Mouse (Mus musculus) olfactory bulb, adult 2 months (tissue): Measurements from ENCODE around the gene Muc16. TPM values are rescaled to one million over a fixed set of nuclear protein-coding genes. Genes with fewer than 3 reads are reported as not detected.

Source experiments
- H3K27ac ChIP-seq: fragments of 200-500 bp; 2 replicates; pipeline ENCODE4 v1.5.1; 2012; ENCODE audit warnings: low read depth, low read length; ENCODE audit not compliant: insufficient read depth
- H3K4me1 ChIP-seq: fragments of 200-500 bp; 2 replicates; pipeline ENCODE4 v1.6.1; 2012; ENCODE audit warnings: low read length; ENCODE audit not compliant: control insufficient read depth, insufficient read depth
- H3K4me3 ChIP-seq: fragments of 200-500 bp; 2 replicates; pipeline ENCODE4 v1.5.1; 2012; ENCODE audit warnings: mild to moderate bottlenecking, low read depth, low read length, moderate library complexity; ENCODE audit not compliant: insufficient read depth
- CTCF ChIP-seq: fragments of 200-500 bp; IDR thresholded peaks from 2 replicates; pipeline ENCODE4 v1.5.1; 2012; ENCODE audit warnings: low read depth, mild to moderate bottlenecking, low read length, moderate library complexity; ENCODE audit not compliant: insufficient read depth
- POLR2A ChIP-seq: fragments of 200-500 bp; IDR thresholded peaks from 2 replicates; pipeline ENCODE4 v1.6.1; 2012; ENCODE audit warnings: mild to moderate bottlenecking, low read depth, low read length, moderate library complexity; ENCODE audit not compliant: insufficient read depth
- WGBS: fragments of 180-500 bp; shearing (Covaris S2); methylation state at CpG from one replicate; pipeline ENCODE4 v1.1.7; 2018; 5-methylcytosine and 5-hydroxymethylcytosine counted together
- polyA plus RNA-seq: library from polyadenylated mRNA; stranded (reverse); fragments of >200 nt; gene quantifications from 2 replicates; pipeline ENCODE4 v1.2.4, GENCODE M21; 2012; ENCODE audit warnings: low replicate concordance; ENCODE audit not compliant: missing spikeins, insufficient read depth, insufficient read length

The Muc16 gene
- polyA plus RNA-seq, 1 experiment = not detected

DNA sequence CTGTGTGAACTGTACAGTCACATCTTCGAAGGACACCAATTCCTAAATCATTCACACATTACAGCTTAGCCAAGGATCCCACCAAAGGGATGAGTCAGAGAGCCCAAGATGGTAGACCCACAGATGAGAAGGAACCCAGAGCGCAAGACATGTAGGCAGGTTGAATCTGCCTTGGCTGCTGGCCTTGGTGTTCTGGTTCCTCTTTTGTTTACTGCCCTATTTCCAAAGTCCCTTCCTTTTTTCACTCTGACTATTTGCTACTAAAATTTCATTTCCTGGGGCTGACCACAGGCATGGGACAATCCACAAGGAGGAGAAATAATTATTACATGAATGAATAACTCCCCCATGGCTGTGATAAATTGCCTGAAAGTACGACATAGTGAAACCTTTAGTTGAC, 206.3 kb downstream of the Muc16 start:
- no peak overlapping the region for H3K27ac ChIP-seq
- TF ChIP-seq POLR2A (no peak), CTCF (no peak)
- no peaks in the 10 kb centered on the region for H3K4me1 ChIP-seq
- 91% methylated on average over 3 of the region's 3 CpGs for WGBS
- no peak overlapping the region for H3K4me3 ChIP-seq

- H3K27ac ChIP-seq = no peak overlapping the region
- no peaks in the 10 kb centered on the region for H3K4me1 ChIP-seq
- TF ChIP-seq POLR2A (no peak), CTCF (no peak)
- no peak overlapping the region for H3K4me3 ChIP-seq
- WGBS = 27% methylated on average over 3 of the region's 3 CpGs
These were observed 207.0 kb downstream of the Muc16 start for GRCm38 (mm10) chr9:18467350-18467749.

DNA sequence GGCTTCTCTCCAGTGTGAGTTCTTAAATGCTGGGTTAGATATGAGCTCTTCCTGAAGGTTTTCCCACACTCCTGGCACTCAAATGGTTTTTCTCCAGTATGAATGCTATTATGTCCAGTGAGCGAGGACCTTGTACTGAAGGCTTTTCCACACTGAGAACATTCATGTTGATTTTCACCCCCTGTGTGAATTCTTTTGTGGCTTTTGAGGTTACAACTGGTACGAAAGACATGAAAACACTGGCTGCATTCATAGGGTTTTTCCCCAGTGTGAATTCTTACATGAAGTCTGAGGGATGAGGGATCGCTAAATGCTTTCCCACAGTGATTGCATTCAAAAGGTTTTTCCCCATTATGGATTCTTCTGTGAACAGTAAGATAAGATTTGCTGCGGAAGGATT, 217.8 kb downstream of the Muc16 start:
- Histone ChIP-seq H3K4me1 (no peaks in the 10 kb centered on the region), H3K27ac (no peak overlapping the region), H3K4me3 (no peak overlapping the region)
- 61% methylated on average over 4 of the region's 4 CpGs for WGBS
- TF ChIP-seq POLR2A (no peak), CTCF (no peak)

Other genes starting within 250 kb of the Muc16 start
- not detected in 2 replicates for gene Mbd3l2, start 243.9 kb downstream of the Muc16 start, polyA plus RNA-seq
- not detected in 2 replicates for gene Zfp558, start 196.3 kb downstream of the Muc16 start, polyA plus RNA-seq
- not detected in 2 replicates for gene Mbd3l1, start 196.2 kb downstream of the Muc16 start, polyA plus RNA-seq
- gene Olfr24, start 89.5 kb upstream of the Muc16 start, polyA plus RNA-seq = not detected in 2 replicates
- gene Olfr828, start 145.0 kb upstream of the Muc16 start, polyA plus RNA-seq = not detected in 2 replicates
- not detected in 2 replicates for gene Olfr829, start 180.4 kb upstream of the Muc16 start, polyA plus RNA-seq
- not detected in 2 replicates for gene Olfr830, start 200.2 kb upstream of the Muc16 start, polyA plus RNA-seq